Mouse (Mus musculus) neural tube, embryonic 12.5 days (tissue): ENCODE data around the gene Slc27a2. TPM values are rescaled to one million over a fixed set of nuclear protein-coding genes. Genes with fewer than 3 reads are reported as not detected.

ENCODE experiments used
- ATAC-seq: fragments of 200-750 bp; cut with Nextera tagmentation; 2 replicates; pipeline ENCODE4 v1.8.0; 2017; ENCODE audit warnings: low read depth, mild to moderate bottlenecking, moderate TSS enrichment, moderate library complexity; ENCODE audit not compliant: low FRiP score
- H3K27ac ChIP-seq: fragments of 300-500 bp; sonication (generic); 2 replicates; pipeline ENCODE4 v1.5.1; 2016
- H3K27me3 ChIP-seq: fragments of 300-500 bp; sonication (generic); replicated peaks from 2 replicates; pipeline ENCODE4 v1.6.1; 2016; ENCODE audit warnings: mild to moderate bottlenecking
- H3K36me3 ChIP-seq: fragments of 300-500 bp; sonication (generic); 2 replicates; pipeline ENCODE4 v1.6.1; 2016; ENCODE audit warnings: mild to moderate bottlenecking
- H3K4me1 ChIP-seq: fragments of 300-500 bp; sonication (generic); 2 replicates; pipeline ENCODE4 v1.6.1; 2016
- H3K4me2 ChIP-seq: fragments of 300-500 bp; sonication (generic); replicated peaks from 2 replicates; pipeline ENCODE4 v1.6.1; 2016; ENCODE audit warnings: mild to moderate bottlenecking
- H3K4me3 ChIP-seq: fragments of 300-500 bp; sonication (generic); 2 replicates; pipeline ENCODE4 v1.5.1; 2016
- H3K9ac ChIP-seq: fragments of 300-500 bp; sonication (generic); 2 replicates; pipeline ENCODE4 v1.6.1; 2016; ENCODE audit warnings: mild to moderate bottlenecking
- H3K9me3 ChIP-seq: fragments of 300-500 bp; sonication (generic); 2 replicates; pipeline ENCODE4 v1.6.1; 2016; ENCODE audit warnings: mild to moderate bottlenecking
- WGBS: fragments of 180-500 bp; shearing (Covaris S2); methylation state at CpG from one replicate; pipeline ENCODE4 v1.1.7; 2016; 5-methylcytosine and 5-hydroxymethylcytosine counted together
- polyA plus RNA-seq: library from polyadenylated mRNA; unstranded; fragments of >200 nt; fragmentation: Nextera tagmentation; extraction: Ambion mirVana; gene quantifications from 2 replicates; pipeline ENCODE4 v1.2.1, GENCODE M21; 2016

Gene Slc27a2
- polyA plus RNA-seq, 1 experiment from 2014 or later = 1.9 TPM

- H3K9me3 ChIP-seq = no peaks in the 10 kb centered on the region
- ATAC-seq = no peak
- 33% methylated on average over 8 of the region's 8 CpGs for WGBS
- H3K4me3 ChIP-seq = no peak overlapping the region
- H3K9ac ChIP-seq = no peak overlapping the region
- no peak overlapping the region for H3K27ac ChIP-seq
- H3K4me1 ChIP-seq = no peaks in the 10 kb centered on the region
- H3K4me2 ChIP-seq = no peak overlapping the region
- H3K36me3 ChIP-seq = no peaks in the 10 kb centered on the region
- no peaks in the 10 kb centered on the region; the same call in 1 of the 2 replicates for H3K27me3 ChIP-seq
Observed at GRCm38 (mm10) chr2:126618470-126619179, 66.4 kb downstream of the Slc27a2 start.

GRCm38 (mm10) chr2:126619249-126619704 is 67.1 kb downstream of the Slc27a2 start, which contains the start of gene Hdc:
TSS of gene Hdc (minus strand) at chr2:126619299.
- H3K4me2 ChIP-seq = no peak within 1 kb of the TSS
- H3K9ac ChIP-seq = no peak within 1 kb of the TSS
- no peak within 1 kb of the TSS for H3K4me3 ChIP-seq
- WGBS = 86% methylated on average over 14 of the region's 14 CpGs
- no peak for ATAC-seq
- H3K4me1 ChIP-seq = no peaks in the 10 kb centered on the region
- H3K36me3 ChIP-seq = no peaks in the 10 kb centered on the region
- no peaks in the 10 kb centered on the region; the same call in 1 of the 2 replicates for H3K27me3 ChIP-seq
- no peak within 1 kb of the TSS for H3K27ac ChIP-seq
- no peaks in the 10 kb centered on the region for H3K9me3 ChIP-seq

GRCm38 (mm10) chr2:126622455-126622854 is 70.2 kb downstream of the Slc27a2 start:
- ATAC-seq = no peak
- no peak overlapping the region for H3K4me3 ChIP-seq
- 82% methylated on average over 2 of the region's 2 CpGs for WGBS
- H3K4me2 ChIP-seq = no peak overlapping the region
- no peaks in the 10 kb centered on the region for H3K9me3 ChIP-seq
- H3K36me3 ChIP-seq = no peaks in the 10 kb centered on the region
- no peaks in the 10 kb centered on the region; the same call in 1 of the 2 replicates for H3K27me3 ChIP-seq
- H3K27ac ChIP-seq = no peak overlapping the region
- no peaks in the 10 kb centered on the region for H3K4me1 ChIP-seq
- no peak overlapping the region for H3K9ac ChIP-seq

- no peak for ATAC-seq
- H3K4me2 ChIP-seq = no peak overlapping the region
- no peaks in the 10 kb centered on the region for H3K36me3 ChIP-seq
- H3K27me3 ChIP-seq = no peaks in the 10 kb centered on the region
- H3K9me3 ChIP-seq = no peaks in the 10 kb centered on the region
- no peaks in the 10 kb centered on the region for H3K4me1 ChIP-seq
- no peak overlapping the region for H3K9ac ChIP-seq
- no peak overlapping the region for H3K27ac ChIP-seq
- H3K4me3 ChIP-seq = no peak overlapping the region
Observed at GRCm38 (mm10) chr2:126623138-126623537, 70.9 kb downstream of the Slc27a2 start.

- ATAC-seq = no peak
- Histone ChIP-seq H3K27ac (no peak overlapping the region), H3K4me3 (no peak overlapping the region), H3K4me1 (no peaks in the 10 kb centered on the region), H3K27me3 (no peaks in the 10 kb centered on the region), H3K4me2 (no peak overlapping the region), H3K9ac (no peak overlapping the region), H3K36me3 (peaks cover 23% of the 10 kb centered on the region), H3K9me3 (no peaks in the 10 kb centered on the region)
- WGBS = 91% methylated on average over 9 of the region's 9 CpGs
Observed at GRCm38 (mm10) chr2:126628455-126628995, 76.3 kb downstream of the Slc27a2 start.

GRCm38 (mm10) chr2:126633165-126633564 is 81.0 kb downstream of the Slc27a2 start:
- H3K9ac ChIP-seq = no peak overlapping the region
- H3K27me3 ChIP-seq = no peaks in the 10 kb centered on the region
- no peaks in the 10 kb centered on the region for H3K4me1 ChIP-seq
- H3K27ac ChIP-seq = no peak overlapping the region
- WGBS = 92% methylated on average over 2 of the region's 2 CpGs
- H3K9me3 ChIP-seq = no peaks in the 10 kb centered on the region
- no peak for ATAC-seq
- no peak overlapping the region for H3K4me2 ChIP-seq
- H3K4me3 ChIP-seq = no peak overlapping the region
- peaks cover 40% of the 10 kb centered on the region for H3K36me3 ChIP-seq

GRCm38 (mm10) chr2:126635939-126636823 is 84.0 kb downstream of the Slc27a2 start:
- Histone ChIP-seq H3K4me2 (no peak overlapping the region), H3K36me3 (peaks cover 46% of the 10 kb centered on the region), H3K9ac (no peak overlapping the region), H3K4me1 (no peaks in the 10 kb centered on the region), H3K27me3 (no peaks in the 10 kb centered on the region), H3K9me3 (no peaks in the 10 kb centered on the region), H3K27ac (no peak overlapping the region), H3K4me3 (no peak overlapping the region)
- no peak for ATAC-seq
- 85% methylated on average over 12 of the region's 12 CpGs for WGBS

Other genes starting within 250 kb of the Slc27a2 start
- 0.11 and 0.19 TPM in 2 replicates for gene Atp8b4, start 51.7 kb upstream of the Slc27a2 start, polyA plus RNA-seq
- 0.50 and 0.56 TPM in 2 replicates for gene Hdc, start 66.9 kb downstream of the Slc27a2 start, polyA plus RNA-seq
- gene Gabpb1, start 123.9 kb downstream of the Slc27a2 start, polyA plus RNA-seq = 64.6 and 66.3 TPM in 2 replicates
- 36.5 and 38.6 TPM in 2 replicates for gene Usp8, start 154.9 kb downstream of the Slc27a2 start, polyA plus RNA-seq
- 2.9 and 3.7 TPM in 2 replicates for gene Usp50, start 231.1 kb downstream of the Slc27a2 start, polyA plus RNA-seq